Mouse (Mus musculus): ENCODE results near the gene Fkbp14. TPM values are rescaled to one million over a fixed set of nuclear protein-coding genes. Genes with fewer than 3 reads are reported as not detected.

The Fkbp14 gene
- polyA plus RNA-seq, 1 experiment from 2014 or later, result 34.2 TPM

DNA sequence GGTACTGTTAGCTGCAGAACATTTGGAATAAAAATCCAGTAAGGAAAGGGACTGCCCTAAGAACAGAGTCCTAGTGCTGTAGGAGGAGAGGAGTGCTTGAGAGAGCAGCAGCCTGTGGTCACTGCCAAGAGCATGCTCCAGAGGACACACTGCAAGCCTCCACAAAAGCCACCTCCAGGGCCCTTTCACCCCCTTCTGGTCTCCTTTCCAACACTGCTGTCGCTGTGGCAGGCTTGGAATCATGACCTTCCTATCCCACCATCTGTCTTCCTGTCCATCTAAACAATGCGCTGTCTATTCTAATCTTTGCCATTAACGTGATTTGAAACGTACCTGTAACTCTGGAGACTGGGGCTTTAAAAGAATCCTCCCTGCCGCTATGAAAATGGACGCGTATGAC, 38.6 kb downstream of the Fkbp14 start:
- H3K36me3 ChIP-seq (ENCODE audit: control insufficient read depth, insufficient read depth, low read length), result no peaks in the 10 kb centered on the region
- no peak overlapping the region for H3K4me3 ChIP-seq (replicated peaks; ENCODE audit: low read length)
- no peak overlapping the region for H3K27ac ChIP-seq (ENCODE audit: low read length)
- H3K27me3 ChIP-seq (ENCODE audit: control insufficient read depth, insufficient read depth, low read length), result no peaks in the 10 kb centered on the region
- ATAC-seq (ENCODE audit: insufficient read depth, low FRiP score), result no peak
- no peaks in the 10 kb centered on the region for H3K9me3 ChIP-seq (replicated peaks; ENCODE audit: control insufficient read depth, low read length)
- no peak overlapping the region for H3K9ac ChIP-seq (ENCODE audit: low read length)
- no peak overlapping the region for H3K4me2 ChIP-seq (ENCODE audit: low read depth, low read length)
- no peaks in the 10 kb centered on the region for H3K4me1 ChIP-seq (ENCODE audit: control insufficient read depth, insufficient read depth, low read length)
- 59% methylated on average over 7 of the region's 7 CpGs for WGBS

DNA sequence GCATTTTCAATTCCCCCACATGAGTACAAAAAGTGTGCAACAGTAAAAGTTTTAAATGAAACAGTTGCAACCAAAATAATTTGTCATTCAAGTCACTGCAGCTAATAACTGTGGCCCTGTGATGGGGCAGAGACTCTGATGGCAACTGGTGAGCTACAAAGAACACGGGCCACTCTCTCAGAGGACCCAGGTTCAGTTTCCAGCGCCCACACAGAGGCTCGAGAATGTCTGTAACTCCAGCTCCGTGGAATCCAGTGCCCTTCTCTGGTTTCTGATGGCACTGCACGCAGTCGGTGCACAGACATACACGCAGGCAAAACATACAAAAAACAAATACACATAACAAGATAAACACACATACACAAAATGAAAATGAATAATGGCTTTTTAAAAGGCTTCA, 39.4 kb downstream of the Fkbp14 start:
- no peaks in the 10 kb centered on the region for H3K36me3 ChIP-seq (ENCODE audit: control insufficient read depth, insufficient read depth, low read length)
- H3K27me3 ChIP-seq (ENCODE audit: control insufficient read depth, insufficient read depth, low read length), result no peaks in the 10 kb centered on the region
- H3K9me3 ChIP-seq (replicated peaks; ENCODE audit: control insufficient read depth, low read length), result no peaks in the 10 kb centered on the region
- no peak overlapping the region for H3K4me2 ChIP-seq (ENCODE audit: low read depth, low read length)
- no peak overlapping the region for H3K4me3 ChIP-seq (replicated peaks; ENCODE audit: low read length)
- no peaks in the 10 kb centered on the region for H3K4me1 ChIP-seq (ENCODE audit: control insufficient read depth, insufficient read depth, low read length)
- ATAC-seq (ENCODE audit: insufficient read depth, low FRiP score), result no peak
- no peak overlapping the region for H3K9ac ChIP-seq (ENCODE audit: low read length)
- 87% methylated on average over 7 of the region's 7 CpGs for WGBS
- H3K27ac ChIP-seq (ENCODE audit: low read length), result no peak overlapping the region

DNA sequence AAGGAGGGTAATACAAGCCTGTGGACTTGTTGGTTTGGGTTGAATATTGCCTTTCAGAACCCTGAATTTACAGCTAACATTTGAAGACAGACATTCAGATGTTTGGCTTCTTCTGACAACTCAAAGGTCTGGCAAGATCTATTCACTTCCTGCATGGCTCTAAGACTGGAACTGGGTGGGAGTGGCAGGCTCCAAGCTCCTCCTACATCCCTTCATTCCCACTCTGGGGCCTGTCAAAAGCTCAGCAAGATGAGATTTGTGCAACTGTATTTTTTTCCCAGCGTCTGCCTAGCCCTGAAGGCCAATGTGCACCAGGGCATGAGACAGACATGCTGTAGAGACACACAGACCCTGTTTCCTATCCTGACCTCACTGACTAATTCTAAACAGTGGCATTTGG, 41.3 kb downstream of the Fkbp14 start:
- no peak for ATAC-seq (ENCODE audit: insufficient read depth, low FRiP score)
- H3K36me3 ChIP-seq (ENCODE audit: control insufficient read depth, insufficient read depth, low read length), result no peaks in the 10 kb centered on the region
- H3K9ac ChIP-seq (ENCODE audit: low read length), result no peak overlapping the region
- no peaks in the 10 kb centered on the region for H3K9me3 ChIP-seq (replicated peaks; ENCODE audit: control insufficient read depth, low read length)
- H3K27me3 ChIP-seq (ENCODE audit: control insufficient read depth, insufficient read depth, low read length), result no peaks in the 10 kb centered on the region
- WGBS, result 47% methylated on average over 1 of the region's 1 CpGs
- H3K4me1 ChIP-seq (ENCODE audit: control insufficient read depth, insufficient read depth, low read length), result no peaks in the 10 kb centered on the region
- no peak overlapping the region for H3K4me2 ChIP-seq (ENCODE audit: low read depth, low read length)
- no peak overlapping the region for H3K4me3 ChIP-seq (replicated peaks; ENCODE audit: low read length)
- no peak overlapping the region for H3K27ac ChIP-seq (ENCODE audit: low read length)

DNA sequence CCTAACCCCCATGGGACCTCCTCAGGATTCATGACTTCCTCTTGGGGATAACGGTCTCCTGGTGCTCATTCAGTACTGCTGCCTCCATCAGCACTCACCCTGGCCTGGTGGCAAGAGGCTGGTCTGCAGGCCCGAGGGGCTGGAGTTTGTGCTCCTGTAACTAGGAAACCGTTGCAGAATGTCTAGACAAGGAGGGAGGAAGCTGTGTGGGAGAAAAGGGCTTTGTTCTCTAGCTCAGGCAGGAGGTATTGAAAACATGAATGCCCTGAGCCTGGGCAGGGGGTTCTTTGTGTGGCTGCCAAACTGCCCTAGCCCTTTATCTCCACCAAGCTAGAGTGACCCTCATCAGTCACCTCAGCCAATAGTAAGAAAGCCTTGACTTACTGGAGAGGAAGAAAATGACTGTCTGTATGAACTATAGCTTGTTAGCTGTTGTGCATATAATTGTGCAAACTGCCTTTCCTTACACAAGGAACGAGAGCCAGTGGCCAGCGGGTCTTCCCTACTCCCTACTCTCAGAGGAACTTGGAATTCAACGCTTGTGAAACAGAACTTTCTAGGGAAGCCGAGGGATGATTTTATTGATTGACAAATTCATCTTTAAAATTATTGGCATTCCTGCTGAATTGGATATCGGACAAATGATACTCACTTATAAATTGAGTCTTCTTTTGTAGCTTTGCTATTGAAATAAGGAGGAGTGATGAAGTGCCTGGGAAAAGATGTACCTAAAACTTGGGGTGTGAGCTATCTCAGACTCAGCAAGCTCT, 42.6 kb downstream of the Fkbp14 start:
- ATAC-seq (ENCODE audit: insufficient read depth, low FRiP score), result no peak
- Histone ChIP-seq H3K4me2 (ENCODE audit: low read depth, low read length) (no peak overlapping the region), H3K27me3 (ENCODE audit: control insufficient read depth, insufficient read depth, low read length) (no peaks in the 10 kb centered on the region), H3K4me1 (ENCODE audit: control insufficient read depth, insufficient read depth, low read length) (no peaks in the 10 kb centered on the region), H3K9ac (ENCODE audit: low read length) (no peak overlapping the region), H3K27ac (ENCODE audit: low read length) (no peak overlapping the region), H3K9me3 (replicated peaks; ENCODE audit: control insufficient read depth, low read length) (no peaks in the 10 kb centered on the region), H3K36me3 (ENCODE audit: control insufficient read depth, insufficient read depth, low read length) (no peaks in the 10 kb centered on the region), H3K4me3 (replicated peaks; ENCODE audit: low read length) (no peak overlapping the region)
- 53% methylated on average over 8 of the region's 8 CpGs for WGBS

DNA sequence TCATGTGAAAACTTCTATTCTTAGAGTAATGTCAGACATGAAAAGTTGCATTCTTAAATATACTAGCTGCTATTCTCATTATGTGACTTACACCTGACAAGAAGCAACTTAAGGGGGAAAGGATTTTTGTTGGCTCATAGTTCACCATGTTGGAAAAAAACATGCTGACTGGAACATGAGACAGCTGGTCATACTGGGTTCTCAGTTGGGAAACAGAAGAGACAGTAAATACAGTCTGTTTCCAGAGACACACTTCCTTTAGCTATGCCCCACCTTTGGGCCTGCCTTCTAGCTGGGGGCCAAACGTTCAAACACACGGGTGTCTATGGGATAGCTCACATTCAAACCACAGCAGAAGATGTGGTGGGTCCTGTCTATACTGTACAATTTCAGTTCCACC, 43.5 kb downstream of the Fkbp14 start:
- Histone ChIP-seq H3K4me3 (replicated peaks; ENCODE audit: low read length) (no peak overlapping the region), H3K4me2 (ENCODE audit: low read depth, low read length) (no peak overlapping the region), H3K9me3 (replicated peaks; ENCODE audit: control insufficient read depth, low read length) (no peaks in the 10 kb centered on the region), H3K27me3 (ENCODE audit: control insufficient read depth, insufficient read depth, low read length) (no peaks in the 10 kb centered on the region), H3K27ac (ENCODE audit: low read length) (no peak overlapping the region), H3K9ac (ENCODE audit: low read length) (no peak overlapping the region), H3K4me1 (ENCODE audit: control insufficient read depth, insufficient read depth, low read length) (no peaks in the 10 kb centered on the region), H3K36me3 (ENCODE audit: control insufficient read depth, insufficient read depth, low read length) (no peaks in the 10 kb centered on the region)
- 83% methylated on average over 2 of the region's 2 CpGs for WGBS
- ATAC-seq (ENCODE audit: insufficient read depth, low FRiP score), result no peak

DNA sequence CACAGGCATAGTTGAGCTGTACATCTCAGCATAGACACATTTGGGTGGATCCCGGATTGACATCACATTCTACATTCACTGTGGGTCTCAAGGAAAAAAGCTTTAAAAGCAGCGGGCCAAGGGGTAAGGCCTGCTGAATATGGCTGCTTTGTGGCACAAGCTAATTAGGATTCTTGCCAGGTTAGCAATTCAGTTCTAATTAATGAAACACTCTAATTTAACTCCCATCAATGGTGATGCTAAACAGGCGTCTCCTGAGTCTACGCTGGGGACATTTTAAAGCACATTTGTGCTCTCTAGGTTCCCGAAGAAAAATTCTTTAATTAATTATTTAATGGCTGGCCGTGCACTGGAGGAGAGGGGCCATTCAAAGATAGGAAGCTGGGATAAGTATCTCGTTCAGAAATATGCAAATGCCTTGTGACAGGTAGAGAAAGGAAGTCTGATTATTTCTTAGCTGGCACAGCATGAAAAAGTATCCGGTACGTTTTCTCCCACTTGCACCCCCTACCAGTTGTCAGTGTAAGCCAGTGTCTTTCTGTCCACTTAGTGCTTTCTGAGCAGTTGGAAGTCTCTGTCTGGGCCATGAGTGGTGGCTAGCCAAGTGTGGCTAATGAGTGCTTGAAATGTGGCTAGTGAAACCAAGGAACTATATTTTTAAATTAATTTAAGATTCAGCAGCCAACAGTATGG, 44.2 kb downstream of the Fkbp14 start:
- WGBS, result 84% methylated on average over 9 of the region's 9 CpGs
- no peaks in the 10 kb centered on the region for H3K36me3 ChIP-seq (ENCODE audit: control insufficient read depth, insufficient read depth, low read length)
- no peak overlapping the region for H3K27ac ChIP-seq (ENCODE audit: low read length)
- no peaks in the 10 kb centered on the region for H3K9me3 ChIP-seq (replicated peaks; ENCODE audit: control insufficient read depth, low read length)
- no peak overlapping the region for H3K4me2 ChIP-seq (ENCODE audit: low read depth, low read length)
- H3K4me3 ChIP-seq (replicated peaks; ENCODE audit: low read length), result no peak overlapping the region
- H3K4me1 ChIP-seq (ENCODE audit: control insufficient read depth, insufficient read depth, low read length), result 0 out of 2 replicates have a peak, but pooled peaks cover 3% of the 10 kb centered on the region
- no peak for ATAC-seq (ENCODE audit: insufficient read depth, low FRiP score)
- no peak overlapping the region for H3K9ac ChIP-seq (ENCODE audit: low read length)
- H3K27me3 ChIP-seq (ENCODE audit: control insufficient read depth, insufficient read depth, low read length), result no peaks in the 10 kb centered on the region

DNA sequence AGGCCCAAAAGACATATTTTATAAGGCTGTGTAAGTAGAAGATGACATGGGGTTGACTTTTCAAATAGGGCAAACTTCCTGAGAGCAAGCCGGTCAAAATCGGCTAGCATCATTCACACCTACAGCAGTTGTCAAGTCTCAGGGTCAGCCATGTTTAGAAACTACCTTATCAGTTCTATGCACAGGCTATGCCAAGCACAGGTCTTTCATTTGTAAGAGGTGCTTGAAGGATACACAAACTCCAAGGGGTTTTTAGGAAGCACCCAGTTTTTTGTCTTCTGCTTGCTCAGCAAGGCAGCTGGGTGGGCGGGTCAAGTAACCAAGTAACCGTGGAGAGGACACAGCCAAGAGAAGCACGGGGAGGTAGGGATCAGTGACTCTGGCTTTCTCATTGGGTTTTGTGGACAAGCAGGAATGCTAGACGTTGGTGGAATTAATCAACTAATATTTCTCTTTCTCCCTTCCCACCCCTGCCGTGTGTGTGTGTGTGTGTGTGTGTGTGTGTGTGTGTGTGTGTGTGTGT, 46.2 kb downstream of the Fkbp14 start:
- H3K4me3 ChIP-seq (replicated peaks; ENCODE audit: low read length), result no peak overlapping the region
- no peaks in the 10 kb centered on the region for H3K27me3 ChIP-seq (ENCODE audit: control insufficient read depth, insufficient read depth, low read length)
- no peak overlapping the region for H3K9ac ChIP-seq (ENCODE audit: low read length)
- ATAC-seq (ENCODE audit: insufficient read depth, low FRiP score), result no peak
- H3K4me1 ChIP-seq (ENCODE audit: control insufficient read depth, insufficient read depth, low read length), result 0 out of 2 replicates have a peak, but pooled peaks cover 3% of the 10 kb centered on the region
- no peak overlapping the region for H3K4me2 ChIP-seq (ENCODE audit: low read depth, low read length)
- H3K27ac ChIP-seq (ENCODE audit: low read length), result no peak overlapping the region
- H3K9me3 ChIP-seq (replicated peaks; ENCODE audit: control insufficient read depth, low read length), result no peaks in the 10 kb centered on the region
- H3K36me3 ChIP-seq (ENCODE audit: control insufficient read depth, insufficient read depth, low read length), result no peaks in the 10 kb centered on the region
- 53% methylated on average over 7 of the region's 7 CpGs for WGBS

DNA sequence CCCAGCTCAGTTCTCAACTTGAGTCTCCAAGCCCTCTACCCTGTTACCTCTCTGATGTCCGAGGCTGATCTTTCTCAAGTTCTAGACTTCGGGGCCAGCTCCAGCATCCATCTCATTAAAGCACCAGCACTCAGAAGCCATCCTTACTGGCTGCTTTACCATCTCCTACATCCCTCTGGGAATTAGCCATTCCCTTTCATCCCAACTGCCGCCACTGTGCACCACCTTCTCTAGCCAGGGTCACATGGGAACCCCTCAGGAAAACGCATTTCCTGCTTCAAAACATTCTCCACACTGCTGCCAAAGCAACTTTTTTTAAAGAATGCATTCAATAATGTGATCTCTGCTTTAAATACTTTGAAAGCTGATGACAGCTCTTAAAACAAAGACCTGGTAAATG, 47.8 kb downstream of the Fkbp14 start:
- Histone ChIP-seq H3K4me1 (ENCODE audit: control insufficient read depth, insufficient read depth, low read length) (0 out of 2 replicates have a peak, but pooled peaks cover 3% of the 10 kb centered on the region), H3K36me3 (ENCODE audit: control insufficient read depth, insufficient read depth, low read length) (no peaks in the 10 kb centered on the region), H3K27ac (ENCODE audit: low read length) (no peak overlapping the region), H3K4me3 (replicated peaks; ENCODE audit: low read length) (no peak overlapping the region), H3K9ac (ENCODE audit: low read length) (no peak overlapping the region), H3K9me3 (replicated peaks; ENCODE audit: control insufficient read depth, low read length) (no peaks in the 10 kb centered on the region), H3K4me2 (ENCODE audit: low read depth, low read length) (no peak overlapping the region), H3K27me3 (ENCODE audit: control insufficient read depth, insufficient read depth, low read length) (no peaks in the 10 kb centered on the region)
- ATAC-seq (ENCODE audit: insufficient read depth, low FRiP score), result no peak
- WGBS, result 70% methylated on average over 4 of the region's 4 CpGs

DNA sequence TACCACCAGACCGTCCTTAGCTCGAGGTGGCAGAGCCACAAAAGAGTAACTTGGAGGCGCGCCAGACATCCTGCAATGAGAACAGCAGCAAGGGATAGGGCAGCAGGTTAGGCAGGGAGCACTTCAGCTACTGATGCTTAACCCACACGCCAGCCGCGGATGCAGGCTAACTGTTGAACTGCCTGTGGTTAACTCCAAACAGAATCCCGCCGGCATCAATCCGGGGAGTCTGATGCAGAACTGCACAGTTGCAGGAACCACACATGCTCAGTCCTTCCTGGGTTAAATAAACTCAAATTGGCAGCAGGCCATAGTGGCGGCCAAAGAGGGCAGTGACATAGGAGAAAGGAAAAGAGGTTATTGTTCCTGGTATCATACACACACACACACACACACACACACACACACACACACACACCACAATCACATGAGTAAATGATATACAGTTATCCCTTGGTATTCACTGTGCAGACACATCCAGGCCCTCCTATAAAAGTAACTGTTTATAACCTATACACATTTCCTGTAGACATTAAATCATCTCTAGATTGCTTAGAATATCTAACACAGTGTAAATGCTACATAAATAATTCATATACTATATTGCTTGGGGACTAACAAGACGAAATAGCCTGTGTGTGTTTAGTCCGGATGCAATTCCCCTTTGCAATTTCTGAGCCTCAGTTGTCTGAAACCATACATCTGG, 48.6 kb downstream of the Fkbp14 start:
- H3K4me1 ChIP-seq (ENCODE audit: control insufficient read depth, insufficient read depth, low read length), result 0 out of 2 replicates have a peak, but pooled peaks cover 3% of the 10 kb centered on the region
- no peak overlapping the region for H3K4me3 ChIP-seq (replicated peaks; ENCODE audit: low read length)
- no peaks in the 10 kb centered on the region for H3K27me3 ChIP-seq (ENCODE audit: control insufficient read depth, insufficient read depth, low read length)
- ATAC-seq (ENCODE audit: insufficient read depth, low FRiP score), result no peak
- H3K4me2 ChIP-seq (ENCODE audit: low read depth, low read length), result no peak overlapping the region
- no peak overlapping the region for H3K9ac ChIP-seq (ENCODE audit: low read length)
- H3K27ac ChIP-seq (ENCODE audit: low read length), result no peak overlapping the region
- H3K36me3 ChIP-seq (ENCODE audit: control insufficient read depth, insufficient read depth, low read length), result no peaks in the 10 kb centered on the region
- no peaks in the 10 kb centered on the region; the same call in 1 of the 2 replicates for H3K9me3 ChIP-seq (replicated peaks; ENCODE audit: control insufficient read depth, low read length)
- 48% methylated on average over 13 of the region's 13 CpGs for WGBS
